Mouse (Mus musculus) cerebellum, adult (tissue): ENCODE measurements around the gene Olfr837.
"Not testable (repeated sequence)": the region's sequence is repeated elsewhere in the genome, so short reads cannot be mapped to it uniquely, and the experiment has no call there.

Experiments
- ATAC-seq: cut with Nextera tagmentation; 2 replicates; pipeline ENCODE4 v1.9.2; 2017; ENCODE audit warnings: mild to moderate bottlenecking, moderate library complexity, mixed read lengths; ENCODE audit not compliant: insufficient number of reproducible peaks, low FRiP score, low TSS enrichment

The Olfr837 gene

GRCm38 (mm10) chr9:19136017-19136416, at the start of gene Olfr837:
Gene Olfr837 (plus strand): TSS chr9:19136317.
- no peak for ATAC-seq

- ATAC-seq = not testable (repeated sequence)
These were observed 43.0 kb upstream of the Olfr837 start for GRCm38 (mm10) chr9:19092889-19093753.

GRCm38 (mm10) chr9:19097286-19097685, 38.8 kb upstream of the Olfr837 start:
- no peak for ATAC-seq

GRCm38 (mm10) chr9:19120082-19120481, 16.0 kb upstream of the Olfr837 start, which contains the start of gene Olfr836:
Gene Olfr836 (plus strand): TSS chr9:19120382.
- no peak for ATAC-seq

GRCm38 (mm10) chr9:19177212-19177611, 41.1 kb downstream of the Olfr837 start, which contains the start of gene Olfr839-ps1:
Gene Olfr839-ps1 (minus strand): TSS chr9:19177312.
- ATAC-seq = no peak
